Mouse (Mus musculus): ENCODE data around the gene Hist1h1e. TPM values are rescaled to one million over a fixed set of nuclear protein-coding genes. Genes with fewer than 3 reads are reported as not detected.
A peak's percentile ranks its signal among the peaks of the same experiment; 100 is the strongest.

Hist1h1e gene
- polyA plus RNA-seq, 1 experiment from 2014 or later: 1.6 TPM

DNA sequence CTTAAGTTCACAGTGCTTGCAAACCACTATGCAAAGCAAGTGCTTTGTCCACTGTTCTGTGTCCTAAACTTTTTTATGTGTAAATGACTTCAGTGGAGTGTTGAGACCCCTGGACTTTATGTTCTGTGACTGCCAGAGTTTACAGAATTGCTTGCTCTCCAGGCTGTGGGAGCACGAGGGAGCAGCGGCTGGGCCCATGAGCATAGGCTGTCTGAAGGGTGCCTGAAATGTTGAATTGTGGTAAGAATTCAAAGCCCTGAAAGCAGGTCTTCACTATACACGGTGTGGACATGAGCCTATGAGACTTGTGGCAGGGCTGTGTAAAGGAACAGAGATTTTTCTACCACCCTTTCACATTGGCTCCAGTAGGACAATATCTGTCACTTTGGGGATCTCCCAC is 10.7 kb downstream of the Hist1h1e start:
- DNase-seq (ENCODE audit: low read depth, low spot score) (no peak), ATAC-seq (no peak)
- ChIA-PET CTCF (no interaction called here), POLR2A (no interaction called here)
- TF ChIP-seq CTCF (IDR thresholded peaks at IDR 0.05): no peak
- H3K27me3 ChIP-seq: no peaks in the 10 kb centered on the region
- in situ Hi-C loops (cut with MboI; ENCODE audit: low pct_unique_long_range_greater_than_20kb): no loop called here

DNA sequence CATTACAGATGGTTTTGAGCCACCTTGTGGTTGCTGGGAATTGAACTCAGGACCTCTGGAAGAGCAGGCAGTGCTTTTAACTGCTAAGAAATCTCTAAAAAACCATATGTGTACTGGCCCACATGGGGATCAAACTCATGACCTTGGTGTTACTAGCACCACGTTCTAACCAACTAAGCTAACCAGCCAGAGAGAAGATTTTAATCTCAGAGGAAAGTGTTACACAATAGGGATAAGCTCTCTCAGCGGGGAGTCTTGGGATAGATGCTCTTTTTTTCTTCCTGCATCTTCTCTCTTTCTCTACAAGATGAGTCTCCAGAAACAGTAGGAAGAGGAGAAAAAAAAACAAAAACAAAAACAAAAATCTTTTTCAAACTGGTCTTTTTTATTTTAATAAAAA is 12.0 kb downstream of the Hist1h1e start:
- CTCF ChIA-PET: interaction anchor here (1.4 to 2.0 kb wide), 3 partner anchors 9 to 12 kb away, joined by 3 to 9 read pairs (median 4); no protein-coding TSS in a partner anchor
- no peaks in the 10 kb centered on the region for H3K27me3 ChIP-seq
- POLR2A ChIA-PET: interaction anchor here (2.0 kb wide), 1 partner anchor 10 kb away, joined by 7 read pairs; the partner anchor contains the start of gene Hist1h2be
- no peak for TF ChIP-seq CTCF (IDR thresholded peaks at IDR 0.05)
- in situ Hi-C loops (cut with MboI; ENCODE audit: low pct_unique_long_range_greater_than_20kb): no loop called here
- ATAC-seq (no peak), DNase-seq (ENCODE audit: low read depth, low spot score) (no peak)

DNA sequence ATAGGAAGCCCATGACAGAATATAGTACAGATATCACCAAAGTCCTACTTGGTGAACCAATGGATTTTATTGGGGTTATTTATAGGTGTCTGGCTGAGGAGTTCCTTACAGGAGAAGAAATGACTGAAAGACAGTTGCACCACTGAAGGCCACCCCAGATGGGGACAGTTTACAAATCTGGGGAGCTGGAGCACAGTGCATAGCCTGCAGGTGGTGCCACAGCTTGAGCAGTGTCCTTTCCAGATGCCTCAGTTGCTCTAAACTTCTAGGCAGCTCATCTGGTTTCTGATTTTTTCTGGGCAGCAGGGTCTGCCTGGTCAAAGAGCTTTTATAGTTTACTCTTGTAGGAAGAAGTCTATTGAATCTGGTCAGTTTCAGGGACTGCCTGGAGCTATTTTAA is 12.5 kb downstream of the Hist1h1e start:
- DNase-seq (ENCODE audit: low read depth, low spot score) (no peak), ATAC-seq (no peak)
- POLR2A ChIA-PET: interaction anchor here (2.0 kb wide), 1 partner anchor 11 kb away, joined by 7 read pairs; the partner anchor contains the start of gene Hist1h2be
- H3K27me3 ChIP-seq: no peaks in the 10 kb centered on the region
- in situ Hi-C loops (cut with MboI; ENCODE audit: low pct_unique_long_range_greater_than_20kb): no loop called here
- no peak for TF ChIP-seq CTCF (IDR thresholded peaks at IDR 0.05)
- CTCF ChIA-PET: interaction anchor here (1.4 to 2.0 kb wide), 3 partner anchors 9 to 11 kb away, joined by 3 to 9 read pairs (median 4); no protein-coding TSS in a partner anchor

- in situ Hi-C loops (cut with MboI; ENCODE audit: low pct_unique_long_range_greater_than_20kb): no loop called here
- DNase-seq (ENCODE audit: low read depth, low spot score): no peak
- CTCF ChIA-PET: interaction anchor here (1.4 to 2.0 kb wide), 3 partner anchors 8 to 11 kb away, joined by 3 to 9 read pairs (median 4); no protein-coding TSS in a partner anchor
- no peaks in the 10 kb centered on the region for H3K27me3 ChIP-seq
- no peak for ATAC-seq
- POLR2A ChIA-PET: interaction anchor here (2.0 kb wide), 1 partner anchor 11 kb away, joined by 7 read pairs; the partner anchor contains the start of gene Hist1h2be
- no peak for TF ChIP-seq CTCF (IDR thresholded peaks at IDR 0.05)
These were observed 13.1 kb downstream of the Hist1h1e start for GRCm38 (mm10) chr13:23609209-23609608.

GRCm38 (mm10) chr13:23605052-23605451 is 17.3 kb downstream of the Hist1h1e start:
- H3K27me3 ChIP-seq: no peaks in the 10 kb centered on the region
- ChIA-PET CTCF (interaction anchor here (1.5 to 2.4 kb wide), 2 partner anchors 11 to 14 kb away, joined by 4 to 6 read pairs; no protein-coding TSS in a partner anchor), POLR2A (interaction anchor here (0.6 to 0.7 kb wide), 2 partner anchors 14 to 22 kb away, joined by 3 read pairs; no protein-coding TSS in a partner anchor)
- no peak for TF ChIP-seq CTCF (IDR thresholded peaks at IDR 0.05)
- DNase-seq (ENCODE audit: low read depth, low spot score) (no peak), ATAC-seq (no peak)
- in situ Hi-C loops (cut with MboI; ENCODE audit: low pct_unique_long_range_greater_than_20kb): no loop called here

GRCm38 (mm10) chr13:23604452-23604851 is 17.9 kb downstream of the Hist1h1e start:
- DNase-seq (ENCODE audit: low read depth, low spot score) (no peak), ATAC-seq (no peak)
- no peaks in the 10 kb centered on the region for H3K27me3 ChIP-seq
- ChIA-PET POLR2A (no interaction called here), CTCF (interaction anchor here (1.5 to 2.4 kb wide), 2 partner anchors 11 to 15 kb away, joined by 4 to 6 read pairs; no protein-coding TSS in a partner anchor)
- TF ChIP-seq CTCF (IDR thresholded peaks at IDR 0.05): no peak
- in situ Hi-C loops (cut with MboI; ENCODE audit: low pct_unique_long_range_greater_than_20kb): no loop called here

DNA sequence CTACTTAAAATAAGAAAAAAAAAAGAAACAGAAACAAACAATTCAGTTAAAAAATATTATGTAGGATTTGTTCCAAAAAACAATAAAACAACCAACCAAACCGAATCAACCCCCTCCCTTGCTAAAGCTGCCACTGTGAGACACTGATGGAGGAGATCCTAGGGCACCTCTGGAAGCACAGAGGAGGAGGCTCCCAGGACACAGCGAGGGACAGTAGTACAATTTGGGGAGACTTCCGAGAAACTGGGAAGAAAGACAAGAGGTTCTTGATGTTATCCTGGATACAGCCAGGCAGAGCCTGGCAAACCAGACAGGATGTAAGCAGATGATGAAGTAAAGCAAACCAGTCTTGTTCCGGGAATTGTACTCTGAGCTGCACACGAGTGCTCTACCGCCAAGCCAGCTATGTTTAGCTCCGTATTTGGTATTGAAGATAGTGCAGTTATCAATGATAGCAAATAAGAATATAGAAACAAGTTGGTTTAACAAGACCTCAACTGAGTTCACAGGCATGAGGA is 19.1 kb downstream of the Hist1h1e start:
- in situ Hi-C loops (cut with MboI; ENCODE audit: low pct_unique_long_range_greater_than_20kb): no loop called here
- CTCF ChIA-PET: interaction anchor here (1.4 to 2.4 kb wide), 2 partner anchors 9 to 16 kb away, joined by 3 to 6 read pairs; no protein-coding TSS in a partner anchor

DNA sequence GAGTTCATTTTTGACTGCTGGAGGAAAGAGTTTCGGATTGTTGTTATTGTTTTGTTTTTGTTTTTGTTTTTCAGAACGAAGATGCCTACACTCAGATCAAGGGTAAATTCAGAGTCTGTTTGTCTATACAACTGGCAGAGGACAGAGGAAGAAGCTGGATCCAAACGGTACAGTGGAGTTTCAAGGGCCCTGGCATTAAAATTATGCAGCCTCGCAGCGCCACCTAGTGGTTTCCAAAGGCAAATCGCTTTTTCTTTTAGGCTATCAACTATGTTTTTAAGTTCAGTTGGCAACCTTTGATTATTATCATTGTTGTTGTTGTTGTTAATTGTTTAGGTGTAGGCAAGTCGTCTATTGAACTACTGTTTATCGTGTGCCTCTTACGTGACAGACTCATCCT is 24.4 kb downstream of the Hist1h1e start:
- POLR2A ChIA-PET: interaction anchor here (0.8 kb wide), 1 partner anchor 23 kb away, joined by 3 read pairs; no protein-coding TSS in a partner anchor
- no peaks in the 10 kb centered on the region for H3K27me3 ChIP-seq
- CTCF ChIA-PET: interaction anchor here (0.8 to 2.4 kb wide), 9 partner anchors 12 to 169 kb away, joined by 3 to 9 read pairs (median 5); no protein-coding TSS in a partner anchor
- TF ChIP-seq CTCF (IDR thresholded peaks at IDR 0.05): peak; percentile 90
- no peak for DNase-seq (ENCODE audit: low read depth, low spot score)
- in situ Hi-C loops (cut with MboI; ENCODE audit: low pct_unique_long_range_greater_than_20kb): loop anchor here (5.0 kb wide), 2 partner anchors 66 to 166 kb away; partner anchors contain the start of genes Hist1h2af and Hist1h4h
- no peak for ATAC-seq

More for the DNA sequence above, 19.1 kb downstream of the Hist1h1e start:
- TF ChIP-seq CTCF (IDR thresholded peaks at IDR 0.05): no peak
- ATAC-seq (no peak), DNase-seq (ENCODE audit: low read depth, low spot score) (no peak)
- no peaks in the 10 kb centered on the region for H3K27me3 ChIP-seq
- POLR2A ChIA-PET: no interaction called here

- ChIA-PET CTCF (no interaction called here), POLR2A (no interaction called here)
- in situ Hi-C loops (cut with MboI; ENCODE audit: low pct_unique_long_range_greater_than_20kb): loop anchor here (5.0 kb wide), 2 partner anchors 63 to 163 kb away; partner anchors contain the start of genes Hist1h2af and Hist1h4h
- no peak for TF ChIP-seq CTCF (IDR thresholded peaks at IDR 0.05)
- DNase-seq (ENCODE audit: low read depth, low spot score) (no peak), ATAC-seq (no peak)
- H3K27me3 ChIP-seq: no peaks in the 10 kb centered on the region
These were observed 26.6 kb downstream of the Hist1h1e start for GRCm38 (mm10) chr13:23595622-23596372.

DNA sequence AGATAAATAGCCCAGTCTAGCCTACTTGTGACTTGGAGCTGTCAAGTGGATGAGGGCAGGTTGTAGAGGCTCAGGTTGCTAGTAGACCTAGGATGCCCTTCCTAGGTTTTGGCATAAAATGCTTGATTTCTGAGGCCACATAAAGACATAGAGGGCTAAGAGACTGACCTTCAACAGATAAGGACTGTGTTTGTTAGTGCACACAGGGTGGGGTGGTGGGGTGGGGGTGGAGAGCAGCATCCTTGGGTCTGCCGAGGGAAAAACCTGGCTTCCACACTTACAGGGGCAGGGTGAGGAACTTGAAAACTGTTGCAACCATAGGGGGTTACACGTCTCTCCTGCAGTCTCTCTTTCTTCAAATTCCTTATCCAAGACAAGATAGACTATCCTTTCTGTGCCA is 27.2 kb downstream of the Hist1h1e start:
- no peaks in the 10 kb centered on the region for H3K27me3 ChIP-seq
- in situ Hi-C loops (cut with MboI; ENCODE audit: low pct_unique_long_range_greater_than_20kb): loop anchor here (5.0 kb wide), 2 partner anchors 63 to 163 kb away; partner anchors contain the start of genes Hist1h2af and Hist1h4h
- POLR2A ChIA-PET: no interaction called here
- CTCF ChIA-PET: no interaction called here
- DNase-seq (ENCODE audit: low read depth, low spot score) (no peak), ATAC-seq (no peak)
- no peak for TF ChIP-seq CTCF (IDR thresholded peaks at IDR 0.05)

All from Patski (cell line).